Mouse (Mus musculus): ENCODE measurements around the gene Pdpn. TPM values are rescaled to one million over a fixed set of nuclear protein-coding genes. Genes with fewer than 3 reads are reported as not detected.
A peak's percentile ranks its signal among the peaks of the same experiment; 100 is the strongest.

The Pdpn gene
- polyA plus RNA-seq, 1 experiment from 2014 or later: 49.9 TPM

DNA sequence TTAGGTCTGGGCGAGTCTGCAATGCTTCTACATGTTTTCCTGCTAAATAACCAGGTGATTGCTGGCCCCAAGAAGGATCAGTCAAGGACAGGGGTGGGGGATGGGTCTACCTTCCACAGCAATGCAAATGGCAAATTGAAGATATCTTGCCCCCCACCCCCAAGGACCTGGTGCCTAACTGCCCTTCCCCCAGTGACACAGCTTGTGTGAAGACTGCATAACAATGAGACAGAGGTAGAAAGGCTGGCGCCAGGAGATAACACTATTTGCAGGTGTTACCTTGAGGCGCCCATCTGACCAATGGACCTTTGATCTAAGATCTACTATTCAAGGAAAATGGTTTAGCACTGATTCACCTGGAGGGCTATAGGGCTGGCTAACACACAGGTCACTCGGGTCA, 2.5 kb upstream of the Pdpn start:
- no peak overlapping the region for H3K9ac ChIP-seq (ENCODE audit: low read depth, low read length)
- H3K4me3 ChIP-seq (replicated peaks; ENCODE audit: low read depth, low read length): no peak overlapping the region
- 73% methylated on average over 4 of the region's 4 CpGs for WGBS
- H3K9me3 ChIP-seq (replicated peaks; ENCODE audit: low read length): no peaks in the 10 kb centered on the region
- H3K4me2 ChIP-seq (ENCODE audit: low read length): no peak overlapping the region
- H3K27me3 ChIP-seq (ENCODE audit: insufficient read depth, low read length): no peaks in the 10 kb centered on the region
- no peak overlapping the region for H3K27ac ChIP-seq
- DNase-seq (ENCODE audit: low spot score) (no peak), ATAC-seq (replicated peaks; ENCODE audit: low FRiP score, low read depth) (no peak)
- H3K36me3 ChIP-seq (ENCODE audit: insufficient read depth, low read length): no peaks in the 10 kb centered on the region
- H3K4me1 ChIP-seq (replicated peaks; ENCODE audit: insufficient read depth, low read length): peaks cover 7% of the 10 kb centered on the region; the same call in 1 of the 2 replicates
- TF ChIP-seq CTCF (IDR thresholded peaks at IDR 0.05; ENCODE audit: low read depth): no peak

DNA sequence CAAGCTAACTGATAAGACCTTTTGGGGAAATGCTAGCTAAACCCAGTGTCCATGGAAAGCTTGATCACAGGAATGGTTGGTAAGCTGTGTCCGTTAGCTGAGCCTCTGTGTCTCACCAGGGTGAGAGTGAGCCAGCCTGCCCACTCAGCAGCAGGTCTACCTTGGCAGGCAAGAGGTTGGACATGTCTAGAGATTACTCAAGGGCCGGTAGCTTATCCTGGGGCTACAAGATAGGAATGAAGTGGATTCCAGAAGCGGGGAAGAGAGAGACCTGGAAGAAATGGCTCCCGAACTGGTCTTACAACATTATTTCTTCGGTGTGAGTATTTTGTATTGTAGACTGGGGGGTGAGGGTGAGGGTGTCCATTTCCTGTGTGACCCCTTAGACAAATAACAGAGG, 1.7 kb upstream of the Pdpn start:
- 33% methylated on average over 5 of the region's 5 CpGs for WGBS
- no peaks in the 10 kb centered on the region for H3K27me3 ChIP-seq (ENCODE audit: insufficient read depth, low read length)
- H3K9ac ChIP-seq (ENCODE audit: low read depth, low read length): no peak overlapping the region
- ATAC-seq (replicated peaks; ENCODE audit: low FRiP score, low read depth) (no peak), DNase-seq (ENCODE audit: low spot score) (no peak)
- peak overlapping the region; percentile 2; the same call in 1 of the 2 replicates for H3K27ac ChIP-seq
- no peak overlapping the region for H3K4me3 ChIP-seq (replicated peaks; ENCODE audit: low read depth, low read length)
- no peak for TF ChIP-seq CTCF (IDR thresholded peaks at IDR 0.05; ENCODE audit: low read depth)
- no peaks in the 10 kb centered on the region for H3K9me3 ChIP-seq (replicated peaks; ENCODE audit: low read length)
- no peaks in the 10 kb centered on the region for H3K36me3 ChIP-seq (ENCODE audit: insufficient read depth, low read length)
- no peak overlapping the region for H3K4me2 ChIP-seq (ENCODE audit: low read length)
- peaks cover 13% of the 10 kb centered on the region for H3K4me1 ChIP-seq (replicated peaks; ENCODE audit: insufficient read depth, low read length)

DNA sequence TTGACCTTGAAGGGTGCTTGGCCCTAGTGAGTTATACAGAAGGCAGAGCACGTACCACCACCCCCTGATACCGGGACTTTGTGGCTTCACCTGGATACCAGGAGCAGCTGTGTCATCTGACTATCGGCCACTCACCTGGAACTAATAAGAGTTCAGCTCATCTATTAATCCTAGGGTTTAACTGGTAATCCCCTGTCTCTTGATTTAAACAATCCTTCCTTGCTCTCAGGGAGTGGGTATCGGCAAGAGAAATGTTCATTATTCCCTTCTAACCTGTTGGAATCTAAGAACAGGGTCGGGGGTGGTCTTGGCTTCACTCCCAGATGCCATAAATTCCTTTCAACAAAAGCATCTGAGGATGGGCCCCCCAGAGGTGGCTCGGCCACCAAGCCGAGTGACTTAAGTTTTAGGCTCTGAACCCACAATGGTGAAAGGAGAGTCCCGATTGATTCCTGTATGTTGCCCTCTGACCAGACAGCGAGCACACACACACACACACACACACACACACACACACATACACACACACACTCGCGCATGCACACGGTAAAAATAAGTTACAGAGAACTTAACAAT, 837 bp upstream of the Pdpn start:
- H3K4me2 ChIP-seq (ENCODE audit: low read length): peak overlapping the region; percentile 65
- DNase-seq (ENCODE audit: low spot score) (peak; percentile 18), ATAC-seq (replicated peaks; ENCODE audit: low FRiP score, low read depth) (no peak)
- H3K4me1 ChIP-seq (replicated peaks; ENCODE audit: insufficient read depth, low read length): peaks cover 19% of the 10 kb centered on the region
- H3K9me3 ChIP-seq (replicated peaks; ENCODE audit: low read length): no peaks in the 10 kb centered on the region
- WGBS: 9% methylated on average over 12 of the region's 12 CpGs
- peak overlapping the region; percentile 41; the same call in 1 of the 2 replicates for H3K4me3 ChIP-seq (replicated peaks; ENCODE audit: low read depth, low read length)
- no peaks in the 10 kb centered on the region for H3K36me3 ChIP-seq (ENCODE audit: insufficient read depth, low read length)
- H3K27me3 ChIP-seq (ENCODE audit: insufficient read depth, low read length): no peaks in the 10 kb centered on the region
- no peak for TF ChIP-seq CTCF (IDR thresholded peaks at IDR 0.05; ENCODE audit: low read depth)
- H3K9ac ChIP-seq (ENCODE audit: low read depth, low read length): no peak overlapping the region
- H3K27ac ChIP-seq: no peak overlapping the region

DNA sequence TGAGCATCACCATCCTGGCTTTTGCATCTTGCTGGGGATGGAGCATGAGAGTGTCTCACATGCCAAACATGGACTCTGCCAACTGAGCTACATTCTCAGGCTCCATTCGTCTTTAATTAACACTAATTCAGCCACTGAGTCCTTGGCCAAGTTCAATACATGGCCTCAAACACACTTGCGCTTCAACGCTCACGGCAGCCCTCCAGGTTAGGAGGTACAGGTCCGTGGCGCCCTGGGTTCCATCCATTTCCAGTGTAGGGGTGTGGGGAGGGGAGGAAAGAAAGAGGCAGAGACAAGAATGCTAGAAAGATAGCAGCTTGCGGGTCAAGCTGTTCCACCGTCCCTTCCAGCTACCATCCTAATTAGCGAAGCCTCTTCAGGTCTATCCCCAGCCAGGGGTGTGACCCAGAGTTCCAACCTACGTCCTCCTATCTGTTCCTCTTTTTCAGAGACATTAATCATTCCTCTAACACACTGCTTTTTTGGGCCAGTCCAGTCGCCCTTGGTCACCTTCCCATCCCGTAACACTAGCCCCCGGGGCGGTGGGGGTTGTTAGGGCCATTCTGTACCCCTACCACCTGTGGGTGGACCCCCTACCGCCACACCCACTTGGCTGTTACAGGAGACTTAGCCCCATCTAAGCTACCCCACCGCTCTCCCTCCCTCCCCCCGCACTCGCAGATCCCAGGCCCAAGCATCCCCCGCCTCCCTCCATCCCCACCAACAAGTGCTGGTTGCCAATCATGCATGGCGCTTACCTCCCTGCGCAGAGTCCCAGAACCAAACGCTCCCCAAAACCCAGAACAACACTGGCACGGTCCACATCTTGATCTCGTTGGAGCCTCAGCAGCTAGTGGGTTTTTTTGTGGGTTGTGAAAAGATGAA, 691 bp downstream of the Pdpn start:
- H3K9ac ChIP-seq (ENCODE audit: low read depth, low read length): peak overlapping the region; percentile 54
- H3K27me3 ChIP-seq (ENCODE audit: insufficient read depth, low read length): no peaks in the 10 kb centered on the region
- WGBS: 5% methylated on average over 24 of the region's 24 CpGs
- ATAC-seq (replicated peaks; ENCODE audit: low FRiP score, low read depth) (peak; percentile 41), DNase-seq (ENCODE audit: low spot score) (peak; percentile 59)
- peaks cover 29% of the 10 kb centered on the region for H3K4me1 ChIP-seq (replicated peaks; ENCODE audit: insufficient read depth, low read length)
- peak overlapping the region; percentile 41 for H3K4me3 ChIP-seq (replicated peaks; ENCODE audit: low read depth, low read length)
- peak overlapping the region; percentile 65 for H3K4me2 ChIP-seq (ENCODE audit: low read length)
- H3K36me3 ChIP-seq (ENCODE audit: insufficient read depth, low read length): no peaks in the 10 kb centered on the region
- H3K9me3 ChIP-seq (replicated peaks; ENCODE audit: low read length): no peaks in the 10 kb centered on the region
- H3K27ac ChIP-seq: peak overlapping the region; percentile 72
- no peak for TF ChIP-seq CTCF (IDR thresholded peaks at IDR 0.05; ENCODE audit: low read depth)

DNA sequence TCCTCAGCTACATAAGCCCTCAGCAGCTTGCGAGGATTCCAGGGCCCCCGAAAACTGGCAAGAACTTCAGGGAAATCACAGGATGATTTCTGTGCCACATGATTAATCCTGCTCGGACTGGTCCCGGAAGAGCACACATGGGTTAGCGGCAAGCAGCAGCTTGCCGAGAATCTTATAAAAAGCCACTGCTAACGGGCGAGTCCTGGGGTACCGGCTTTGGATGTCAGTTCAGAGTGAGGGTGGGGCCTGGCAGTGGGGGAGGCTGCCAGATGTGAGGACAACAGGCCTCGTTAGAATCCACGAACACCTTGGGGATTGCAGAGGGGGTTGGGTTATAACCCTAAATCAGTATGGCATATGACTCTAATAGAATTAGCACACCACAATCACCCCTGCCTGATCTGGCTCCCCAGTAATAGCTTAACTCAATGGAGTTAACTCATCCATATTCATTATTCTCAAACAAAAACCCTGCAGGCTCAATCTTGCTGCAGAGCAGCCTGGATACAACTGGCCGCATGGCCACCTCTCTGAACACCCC, 2.3 kb downstream of the Pdpn start:
- no peaks in the 10 kb centered on the region for H3K9me3 ChIP-seq (replicated peaks; ENCODE audit: low read length)
- no peaks in the 10 kb centered on the region for H3K36me3 ChIP-seq (ENCODE audit: insufficient read depth, low read length)
- no peaks in the 10 kb centered on the region for H3K27me3 ChIP-seq (ENCODE audit: insufficient read depth, low read length)
- ATAC-seq (replicated peaks; ENCODE audit: low FRiP score, low read depth): no peak
- H3K4me2 ChIP-seq (ENCODE audit: low read length): peak overlapping the region; percentile 46
- peak; percentile 14 for DNase-seq (ENCODE audit: low spot score)
- H3K4me3 ChIP-seq (replicated peaks; ENCODE audit: low read depth, low read length): peak overlapping the region; percentile 15
- peak overlapping the region; percentile 21; the same call in 1 of the 2 replicates for H3K27ac ChIP-seq
- TF ChIP-seq CTCF (IDR thresholded peaks at IDR 0.05; ENCODE audit: low read depth): no peak
- 12% methylated on average over 12 of the region's 12 CpGs for WGBS
- H3K9ac ChIP-seq (ENCODE audit: low read depth, low read length): peak overlapping the region; percentile 24; the same call in 1 of the 2 replicates
- H3K4me1 ChIP-seq (replicated peaks; ENCODE audit: insufficient read depth, low read length): peaks cover 29% of the 10 kb centered on the region

DNA sequence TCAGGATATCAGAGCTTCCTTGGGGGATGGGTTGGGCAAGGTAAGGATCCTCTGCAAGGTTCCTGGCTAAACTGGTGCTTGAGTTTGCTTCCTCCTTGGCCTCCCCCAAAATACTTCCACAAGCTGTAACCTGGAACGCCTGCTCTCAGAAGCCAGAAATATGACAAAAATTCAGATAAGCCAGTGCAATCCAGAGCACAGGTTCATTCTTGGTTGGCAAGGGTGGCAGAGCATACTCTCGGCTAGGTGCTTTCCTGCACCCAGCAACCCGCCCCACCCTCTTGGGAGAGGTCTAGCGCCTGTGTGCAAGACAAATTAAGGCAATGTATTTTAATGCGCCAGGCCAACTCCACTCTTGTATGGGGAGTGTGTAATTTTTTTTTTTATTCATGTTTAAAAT, 3.2 kb downstream of the Pdpn start:
- DNase-seq (ENCODE audit: low spot score) (no peak), ATAC-seq (replicated peaks; ENCODE audit: low FRiP score, low read depth) (no peak)
- WGBS: 68% methylated on average over 5 of the region's 5 CpGs
- Histone ChIP-seq H3K4me3 (replicated peaks; ENCODE audit: low read depth, low read length) (no peak overlapping the region), H3K9me3 (replicated peaks; ENCODE audit: low read length) (no peaks in the 10 kb centered on the region), H3K4me1 (replicated peaks; ENCODE audit: insufficient read depth, low read length) (peaks cover 29% of the 10 kb centered on the region), H3K36me3 (ENCODE audit: insufficient read depth, low read length) (no peaks in the 10 kb centered on the region), H3K27me3 (ENCODE audit: insufficient read depth, low read length) (no peaks in the 10 kb centered on the region), H3K27ac (no peak overlapping the region), H3K4me2 (ENCODE audit: low read length) (peak overlapping the region; percentile 10; the same call in 1 of the 2 replicates), H3K9ac (ENCODE audit: low read depth, low read length) (no peak overlapping the region)
- TF ChIP-seq CTCF (IDR thresholded peaks at IDR 0.05; ENCODE audit: low read depth): no peak
